Mouse (Mus musculus): ENCODE data around the gene Ltc4s. TPM values are rescaled to one million over a fixed set of nuclear protein-coding genes. Genes with fewer than 3 reads are reported as not detected.

Gene Ltc4s
- total and polyA plus RNA-seq, 2 experiments = 0.28 to 2.1 TPM

DNA sequence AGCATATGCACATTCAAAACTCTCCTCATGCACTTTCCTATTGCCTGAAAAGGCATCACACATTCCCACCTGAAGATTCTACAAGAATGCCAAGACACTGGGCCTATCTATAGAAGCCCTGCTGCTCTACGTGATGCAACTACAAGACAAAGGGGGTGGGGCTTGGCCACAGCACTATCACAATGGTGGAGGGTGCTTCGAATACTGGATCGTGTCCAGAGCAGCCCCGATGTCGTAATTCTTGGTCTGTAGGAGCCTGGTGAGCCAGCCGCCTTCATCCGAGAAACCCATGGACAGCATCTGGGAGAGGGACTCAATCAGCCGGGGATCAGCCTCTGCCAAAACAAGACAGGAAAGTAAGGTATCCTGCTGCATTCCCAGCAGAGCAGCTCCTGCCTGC is 37.8 kb downstream of the Ltc4s start:
- DNase-seq (ENCODE audit: extremely low read depth, low read depth, low spot score) = peak; percentile 75
- Histone ChIP-seq H3K36me3 (ENCODE audit: control insufficient read depth, insufficient read depth, low read length) (peaks cover 50% of the 10 kb centered on the region), H3K9ac (ENCODE audit: low read depth, low read length) (no peak overlapping the region), H3K4me1 (ENCODE audit: control insufficient read depth, insufficient read depth, low read length) (peaks cover 57% of the 10 kb centered on the region), H3K79me2 (ENCODE audit: control insufficient read depth, insufficient read depth, low read length) (no peaks in the 10 kb centered on the region), H3K27ac (replicated peaks; ENCODE audit: insufficient read depth, low read depth, low read length) (peak overlapping the region; percentile 86), H3K4me3 (ENCODE audit: insufficient read depth, low read depth, low read length) (no peak overlapping the region), H3K27me3 (ENCODE audit: control insufficient read depth, insufficient read depth, low read length) (no peaks in the 10 kb centered on the region)
- TF ChIP-seq POLR2A (IDR thresholded peaks at IDR 0.05; ENCODE audit: extremely low read depth, insufficient read depth, low read length) (no peak), CTCF (IDR thresholded peaks at IDR 0.05; ENCODE audit: low read depth, low read length) (no peak)
- 14% methylated on average over 8 of the region's 8 CpGs for WGBS

DNA sequence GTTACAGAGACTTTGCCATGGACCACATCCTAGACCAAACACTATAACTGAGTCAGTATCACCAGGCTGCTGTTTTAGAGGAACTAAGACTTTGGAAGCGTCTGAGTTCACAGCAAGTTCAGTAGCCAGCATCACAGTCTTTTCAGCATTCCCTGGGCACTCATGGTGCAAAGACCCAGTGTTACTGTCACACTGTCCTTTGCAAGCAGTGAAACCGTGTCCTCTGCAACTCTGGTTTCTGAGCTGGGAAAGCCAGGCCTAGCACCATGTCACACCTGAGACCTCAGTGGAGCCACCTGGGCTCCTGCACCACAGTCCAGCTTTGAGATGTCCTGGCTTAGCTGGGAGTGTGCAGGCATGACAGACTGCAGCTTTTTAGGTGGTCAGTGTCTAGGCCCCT is 39.5 kb downstream of the Ltc4s start:
- DNase-seq (ENCODE audit: extremely low read depth, low read depth, low spot score) = peak; percentile 46
- Histone ChIP-seq H3K4me3 (ENCODE audit: insufficient read depth, low read depth, low read length) (no peak overlapping the region), H3K4me1 (ENCODE audit: control insufficient read depth, insufficient read depth, low read length) (peaks cover 54% of the 10 kb centered on the region), H3K9ac (ENCODE audit: low read depth, low read length) (no peak overlapping the region), H3K79me2 (ENCODE audit: control insufficient read depth, insufficient read depth, low read length) (no peaks in the 10 kb centered on the region), H3K27ac (replicated peaks; ENCODE audit: insufficient read depth, low read depth, low read length) (no peak overlapping the region; the same call in 1 of the 2 replicates), H3K27me3 (ENCODE audit: control insufficient read depth, insufficient read depth, low read length) (no peaks in the 10 kb centered on the region), H3K36me3 (ENCODE audit: control insufficient read depth, insufficient read depth, low read length) (peaks cover 36% of the 10 kb centered on the region)
- TF ChIP-seq POLR2A (IDR thresholded peaks at IDR 0.05; ENCODE audit: extremely low read depth, insufficient read depth, low read length) (no peak), CTCF (IDR thresholded peaks at IDR 0.05; ENCODE audit: low read depth, low read length) (no peak)
- WGBS = 73% methylated on average over 2 of the region's 2 CpGs

DNA sequence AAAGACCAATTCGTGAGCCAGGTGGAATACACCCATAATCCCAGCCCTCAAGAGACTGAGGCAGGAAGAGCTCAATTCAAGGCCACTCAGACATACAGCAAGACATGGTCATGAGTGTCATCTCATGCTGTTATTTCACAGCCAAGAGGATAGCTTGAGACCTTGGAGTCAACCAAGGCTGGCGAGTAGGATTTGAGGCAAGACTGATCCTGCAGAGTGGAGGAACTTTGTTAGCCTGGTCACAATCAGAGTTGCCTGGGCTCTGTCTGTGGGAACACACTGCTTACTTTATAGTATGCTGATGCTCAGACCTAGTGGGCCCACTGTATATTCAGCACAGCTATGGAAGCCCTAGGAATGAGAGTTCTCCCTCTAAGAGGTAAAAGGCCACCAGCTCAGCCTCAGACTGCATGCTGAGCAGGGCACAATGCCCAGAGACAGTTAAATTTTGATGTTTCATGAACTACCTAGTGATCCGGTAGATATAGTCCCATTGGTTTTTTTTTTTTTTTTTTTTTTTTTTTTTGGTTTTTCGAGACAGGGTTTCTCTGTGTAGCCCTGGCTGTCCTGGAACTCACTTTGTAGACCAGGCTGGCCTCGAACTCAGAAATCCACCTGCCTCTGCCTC is 40.1 kb downstream of the Ltc4s start:
- WGBS = 55% methylated on average over 4 of the region's 5 CpGs
- H3K27ac ChIP-seq (replicated peaks; ENCODE audit: insufficient read depth, low read depth, low read length) = peak overlapping the region; percentile 51
- H3K4me1 ChIP-seq (ENCODE audit: control insufficient read depth, insufficient read depth, low read length) = peaks cover 54% of the 10 kb centered on the region
- 0 out of 2 replicates have a peak overlapping the region, but pooled peaks have one; percentile 10 for H3K9ac ChIP-seq (ENCODE audit: low read depth, low read length)
- TF ChIP-seq POLR2A (IDR thresholded peaks at IDR 0.05; ENCODE audit: extremely low read depth, insufficient read depth, low read length) (no peak), CTCF (IDR thresholded peaks at IDR 0.05; ENCODE audit: low read depth, low read length) (no peak)
- H3K36me3 ChIP-seq (ENCODE audit: control insufficient read depth, insufficient read depth, low read length) = peaks cover 34% of the 10 kb centered on the region
- no peaks in the 10 kb centered on the region for H3K27me3 ChIP-seq (ENCODE audit: control insufficient read depth, insufficient read depth, low read length)
- no peak overlapping the region for H3K4me3 ChIP-seq (ENCODE audit: insufficient read depth, low read depth, low read length)
- H3K79me2 ChIP-seq (ENCODE audit: control insufficient read depth, insufficient read depth, low read length) = no peaks in the 10 kb centered on the region
- DNase-seq (ENCODE audit: extremely low read depth, low read depth, low spot score) = peak; percentile 74

DNA sequence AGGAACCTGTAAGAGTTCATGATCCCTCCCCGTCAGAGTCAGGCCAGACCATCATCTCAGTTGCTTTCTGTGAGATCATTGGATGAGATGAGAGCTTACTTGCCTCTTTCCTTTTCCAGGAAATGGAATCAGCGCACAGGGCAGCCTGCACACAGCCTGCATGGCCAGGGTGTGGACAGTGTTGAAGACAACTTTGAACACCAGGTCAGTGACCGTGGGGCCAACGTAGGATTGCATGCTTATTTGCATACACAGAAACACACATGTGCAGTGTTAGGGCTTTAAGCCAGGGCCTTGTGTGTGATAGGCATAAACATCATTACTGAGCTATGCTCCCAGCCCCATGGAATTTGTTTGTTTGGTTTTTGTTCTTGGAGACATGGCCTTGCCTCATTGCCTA is 40.9 kb downstream of the Ltc4s start:
- peaks cover 52% of the 10 kb centered on the region for H3K4me1 ChIP-seq (ENCODE audit: control insufficient read depth, insufficient read depth, low read length)
- 11% methylated on average over 4 of the region's 4 CpGs for WGBS
- H3K27ac ChIP-seq (replicated peaks; ENCODE audit: insufficient read depth, low read depth, low read length) = peak overlapping the region; percentile 71
- H3K79me2 ChIP-seq (ENCODE audit: control insufficient read depth, insufficient read depth, low read length) = no peaks in the 10 kb centered on the region
- H3K4me3 ChIP-seq (ENCODE audit: insufficient read depth, low read depth, low read length) = no peak overlapping the region
- H3K27me3 ChIP-seq (ENCODE audit: control insufficient read depth, insufficient read depth, low read length) = no peaks in the 10 kb centered on the region
- peaks cover 29% of the 10 kb centered on the region for H3K36me3 ChIP-seq (ENCODE audit: control insufficient read depth, insufficient read depth, low read length)
- peak; percentile 95 for DNase-seq (ENCODE audit: extremely low read depth, low read depth, low spot score)
- H3K9ac ChIP-seq (ENCODE audit: low read depth, low read length) = no peak overlapping the region
- TF ChIP-seq CTCF (IDR thresholded peaks at IDR 0.05; ENCODE audit: low read depth, low read length) (no peak; the same call in 1 of the 2 replicates), POLR2A (IDR thresholded peaks at IDR 0.05; ENCODE audit: extremely low read depth, insufficient read depth, low read length) (no peak)

DNA sequence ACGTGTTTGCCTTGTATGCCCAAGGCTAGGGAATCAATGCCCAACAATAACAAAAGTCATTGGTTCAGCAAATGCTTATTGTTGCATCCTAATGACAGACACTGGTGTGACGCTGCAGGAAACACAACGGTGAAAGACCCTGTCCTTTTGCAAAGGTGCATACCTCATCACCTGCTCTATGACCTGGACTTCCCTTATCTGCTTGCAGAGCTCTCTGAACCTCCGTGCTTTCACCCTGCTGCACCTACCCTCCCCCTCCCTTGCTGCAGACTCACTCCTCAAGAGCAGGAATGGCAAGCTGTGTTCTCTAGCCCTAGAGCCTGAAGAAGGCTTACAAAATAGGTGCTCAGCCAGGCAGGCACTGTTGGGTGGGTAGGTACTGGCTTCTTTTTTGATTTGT is 43.6 kb downstream of the Ltc4s start:
- DNase-seq (ENCODE audit: extremely low read depth, low read depth, low spot score) = peak; percentile 81
- 17% methylated on average over 4 of the region's 4 CpGs for WGBS
- TF ChIP-seq POLR2A (IDR thresholded peaks at IDR 0.05; ENCODE audit: extremely low read depth, insufficient read depth, low read length) (no peak), CTCF (IDR thresholded peaks at IDR 0.05; ENCODE audit: low read depth, low read length) (no peak)
- no peak overlapping the region for H3K4me3 ChIP-seq (ENCODE audit: insufficient read depth, low read depth, low read length)
- no peak overlapping the region for H3K9ac ChIP-seq (ENCODE audit: low read depth, low read length)
- no peak overlapping the region; the same call in 1 of the 2 replicates for H3K27ac ChIP-seq (replicated peaks; ENCODE audit: insufficient read depth, low read depth, low read length)
- H3K36me3 ChIP-seq (ENCODE audit: control insufficient read depth, insufficient read depth, low read length) = peaks cover 6% of the 10 kb centered on the region
- H3K79me2 ChIP-seq (ENCODE audit: control insufficient read depth, insufficient read depth, low read length) = no peaks in the 10 kb centered on the region
- no peaks in the 10 kb centered on the region for H3K27me3 ChIP-seq (ENCODE audit: control insufficient read depth, insufficient read depth, low read length)
- peaks cover 30% of the 10 kb centered on the region for H3K4me1 ChIP-seq (ENCODE audit: control insufficient read depth, insufficient read depth, low read length)

DNA sequence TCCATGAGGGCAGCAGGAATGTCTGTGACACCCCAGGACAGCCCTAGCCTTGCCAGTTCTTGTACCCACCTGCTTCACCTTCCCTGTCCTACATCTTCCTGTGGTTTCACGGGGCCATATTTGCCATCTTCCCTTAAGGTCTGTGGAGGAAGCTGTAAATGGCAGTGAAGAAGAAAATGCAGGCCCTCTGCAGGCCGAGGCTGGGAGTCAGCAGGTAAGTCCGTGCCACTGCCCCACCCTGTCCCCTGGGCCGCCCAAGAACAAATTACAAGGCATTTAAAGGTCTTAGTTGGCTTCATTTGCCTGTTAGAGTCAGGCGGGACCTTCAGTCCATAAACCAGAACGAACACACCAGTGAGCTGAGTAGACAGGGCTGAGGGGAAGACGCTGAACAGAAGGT is 44.3 kb downstream of the Ltc4s start:
- no peak overlapping the region for H3K9ac ChIP-seq (ENCODE audit: low read depth, low read length)
- no peak overlapping the region for H3K4me3 ChIP-seq (ENCODE audit: insufficient read depth, low read depth, low read length)
- TF ChIP-seq POLR2A (IDR thresholded peaks at IDR 0.05; ENCODE audit: extremely low read depth, insufficient read depth, low read length) (no peak), CTCF (IDR thresholded peaks at IDR 0.05; ENCODE audit: low read depth, low read length) (0 out of 2 replicates have a peak, but pooled peaks have one; percentile 15)
- H3K79me2 ChIP-seq (ENCODE audit: control insufficient read depth, insufficient read depth, low read length) = no peaks in the 10 kb centered on the region
- no peak for DNase-seq (ENCODE audit: extremely low read depth, low read depth, low spot score)
- WGBS = 84% methylated on average over 7 of the region's 7 CpGs
- H3K36me3 ChIP-seq (ENCODE audit: control insufficient read depth, insufficient read depth, low read length) = no peaks in the 10 kb centered on the region; the same call in 1 of the 2 replicates
- no peak overlapping the region for H3K27ac ChIP-seq (replicated peaks; ENCODE audit: insufficient read depth, low read depth, low read length)
- peaks cover 29% of the 10 kb centered on the region for H3K4me1 ChIP-seq (ENCODE audit: control insufficient read depth, insufficient read depth, low read length)
- no peaks in the 10 kb centered on the region for H3K27me3 ChIP-seq (ENCODE audit: control insufficient read depth, insufficient read depth, low read length)
